Mouse (Mus musculus): ENCODE results near the gene Abca4.

GRCm38 (mm10) chr3:122170621-122171309 is 126.5 kb downstream of the Abca4 start:
- TF ChIP-seq CTCF (IDR thresholded peaks at IDR 0.05; ENCODE audit: control insufficient read depth, insufficient read depth, low read length) (no peak), POLR2A (IDR thresholded peaks at IDR 0.05; ENCODE audit: borderline replicate concordance, control insufficient read depth, low read depth, low read length) (no peak)

All from bone marrow, adult 2 months (tissue).